Mouse (Mus musculus) urinary bladder, postnatal 36 days (tissue): ENCODE results near the gene Evi2a.

Experiments
- DNase-seq, 2 experiments: peaks; one replicate each; pipeline ENCODE4 v3.0.0; 2022; ENCODE audit warnings: low spot score in 2 of 2, mixed read lengths in 1 of 2

The Evi2a gene

DNA sequence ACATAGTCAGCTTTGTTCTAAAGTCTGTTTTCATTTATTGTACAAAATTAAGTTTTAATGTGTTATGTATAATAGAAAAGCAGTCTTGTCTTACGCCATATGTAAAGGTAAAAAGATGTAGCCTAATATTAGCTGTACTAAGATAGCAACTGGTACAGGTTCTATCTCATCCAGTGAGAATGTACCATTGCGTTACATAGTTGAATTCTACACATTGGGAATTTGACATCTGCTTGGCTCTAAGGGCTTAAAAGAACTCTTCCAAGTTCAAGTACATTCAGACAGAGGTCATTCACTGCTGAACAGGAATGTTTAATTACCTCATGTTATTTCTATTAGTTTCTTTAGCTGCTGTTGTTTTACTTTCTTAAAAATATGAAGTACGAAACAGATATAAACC, 3.9 kb downstream of the Evi2a start:
- no peak for DNase-seq

DNA sequence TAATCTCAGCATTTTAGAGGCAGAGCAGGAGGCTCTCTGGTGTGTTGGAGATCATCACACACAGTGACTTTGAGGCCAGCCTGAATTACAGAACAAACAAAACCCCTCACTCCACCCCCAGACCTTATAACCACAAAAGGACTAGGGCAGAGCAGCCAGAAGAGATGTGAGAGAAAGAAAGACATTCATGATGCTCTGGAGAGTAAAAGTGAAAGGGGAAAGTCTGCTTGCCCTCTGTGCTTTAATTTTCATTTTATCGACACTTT, 6.2 kb downstream of the Evi2a start:
- DNase-seq = no peak

DNA sequence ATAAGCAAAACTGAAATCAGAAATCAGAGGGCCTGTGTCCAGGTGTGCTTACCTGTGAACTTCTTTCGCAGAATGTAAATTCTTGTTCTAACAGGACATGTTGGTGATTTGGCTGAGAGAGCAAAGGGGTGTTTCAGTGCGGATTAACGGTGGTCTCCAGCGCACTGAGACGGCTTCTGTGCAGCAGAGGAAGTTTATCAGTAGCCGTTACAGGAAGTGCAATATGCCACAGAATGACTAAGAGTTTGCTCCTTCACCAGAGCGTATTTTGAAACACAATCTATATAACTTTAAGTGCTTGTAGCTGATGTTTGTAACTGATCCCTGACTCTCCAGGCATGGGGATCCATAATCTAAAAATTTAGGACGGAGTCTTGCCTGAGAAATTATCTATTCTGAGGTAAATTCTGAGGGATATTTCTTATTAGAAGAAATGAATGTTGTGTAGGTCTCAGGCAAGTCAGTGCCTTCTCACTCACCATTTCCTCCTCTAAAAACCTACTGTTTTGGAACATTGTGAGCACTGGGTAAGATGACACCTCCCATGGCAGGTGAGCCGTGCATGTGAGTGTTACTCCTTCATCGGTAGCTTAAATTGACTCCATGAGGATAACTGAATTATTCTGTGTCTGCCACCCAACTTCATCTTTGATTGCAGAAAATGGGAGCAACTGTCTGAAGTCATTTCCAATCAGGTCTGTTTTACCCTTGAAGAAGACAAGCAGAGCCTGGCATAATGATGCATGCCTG, 6.7 kb downstream of the Evi2a start, which contains the start of gene Evi2b:
Gene Evi2b, minus strand, starts transcription at position 203 of the 750 bp plus-strand sequence.
- DNase-seq = no peak

DNA sequence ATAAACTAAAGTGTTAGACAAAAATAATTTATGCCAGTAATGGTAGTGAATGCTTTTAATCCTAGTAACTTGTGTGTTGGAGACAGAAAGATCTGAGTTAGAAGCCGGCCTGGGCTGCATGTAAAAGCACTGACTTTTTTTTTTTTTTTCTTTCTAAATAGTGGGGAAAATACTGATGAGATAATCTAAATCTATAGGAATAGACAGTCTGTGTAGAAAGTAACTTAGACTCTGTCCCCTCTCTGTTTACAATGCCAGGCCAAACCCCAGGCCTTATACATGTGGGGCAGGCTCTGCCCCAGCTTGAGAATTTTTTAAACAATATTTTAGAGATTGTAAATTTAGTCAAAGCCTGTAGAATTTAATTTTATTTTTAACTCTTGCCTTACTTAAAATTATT, 7.5 kb downstream of the Evi2a start:
- DNase-seq = no peak

DNA sequence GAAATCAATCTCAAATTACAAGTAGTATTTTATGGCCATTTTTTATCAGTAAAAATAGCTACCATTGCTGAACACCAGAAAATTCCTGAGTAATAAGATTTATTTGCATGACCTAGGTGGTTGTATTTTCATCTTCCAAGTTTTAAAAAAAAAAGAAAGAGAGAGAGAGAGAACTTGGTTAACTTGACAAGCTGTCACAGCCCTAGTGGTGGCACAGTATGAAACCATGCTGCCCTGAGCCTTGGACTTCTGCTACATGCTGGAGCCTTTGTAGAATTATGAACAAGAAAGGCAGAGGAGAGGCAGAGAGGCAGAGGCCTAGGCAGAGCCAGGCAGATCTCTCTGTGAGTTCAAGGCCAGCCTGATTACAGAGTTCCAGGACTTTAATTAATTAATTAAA, 8.5 kb downstream of the Evi2a start:
- no peak for DNase-seq

DNA sequence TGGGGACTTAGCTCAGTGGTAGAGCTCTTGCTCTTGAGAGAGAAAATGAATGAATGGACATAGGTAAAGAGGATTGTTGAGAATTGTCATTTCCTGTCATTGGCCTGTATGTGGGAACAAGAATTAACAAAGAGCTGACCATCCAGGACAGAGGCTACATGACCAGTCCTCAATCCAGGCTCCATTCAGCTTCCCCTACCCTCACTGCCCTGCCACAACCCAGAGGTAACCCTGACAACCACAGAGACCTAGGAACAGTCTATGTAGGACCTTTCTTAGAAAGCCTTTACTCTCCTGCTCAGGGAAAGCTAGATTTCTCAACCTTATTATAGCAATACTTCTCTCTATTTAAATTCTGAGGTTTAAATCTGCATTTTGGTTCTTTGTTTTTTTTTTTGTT, 9.6 kb downstream of the Evi2a start:
- DNase-seq = no peak

DNA sequence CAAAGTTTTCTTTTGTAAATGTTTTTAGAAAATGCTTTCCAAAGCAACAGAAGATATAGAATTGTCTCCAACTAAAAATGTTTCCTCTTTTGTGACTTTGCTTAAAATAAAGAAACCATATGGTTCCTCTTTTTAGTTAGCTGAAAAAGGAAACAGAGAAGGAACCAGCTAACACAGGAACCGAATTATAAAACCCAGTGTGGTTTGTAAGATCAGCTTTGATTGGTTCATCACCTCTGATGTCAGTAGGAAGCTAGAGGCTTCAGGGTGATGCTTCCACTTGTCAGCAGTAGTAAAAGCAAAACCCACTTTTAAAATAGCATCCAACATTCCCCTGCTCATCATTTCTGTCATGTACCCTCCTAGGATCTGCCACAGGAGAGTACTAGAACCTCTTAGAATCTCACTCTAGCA, 10.5 kb downstream of the Evi2a start:
- no peak for DNase-seq

DNA sequence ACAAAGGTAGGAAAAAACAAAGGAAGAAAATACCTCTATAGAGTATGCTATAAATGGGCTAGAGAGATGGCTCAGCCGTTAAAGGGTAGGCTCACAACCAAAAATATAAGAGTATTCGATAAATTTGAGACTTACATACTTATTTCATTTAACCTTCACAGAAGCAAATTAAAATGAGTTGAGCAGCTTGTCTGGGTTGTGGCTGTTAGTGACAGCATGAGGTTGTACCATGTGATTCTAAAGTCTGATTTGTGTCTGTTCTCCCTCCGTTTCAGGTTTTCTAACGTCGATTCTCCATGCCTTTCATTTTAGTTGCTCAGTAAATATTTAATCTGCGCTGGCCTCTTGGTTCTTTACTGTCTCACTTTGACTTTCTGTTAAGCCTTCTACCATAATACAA, 11.1 kb downstream of the Evi2a start:
- DNase-seq = no peak

DNA sequence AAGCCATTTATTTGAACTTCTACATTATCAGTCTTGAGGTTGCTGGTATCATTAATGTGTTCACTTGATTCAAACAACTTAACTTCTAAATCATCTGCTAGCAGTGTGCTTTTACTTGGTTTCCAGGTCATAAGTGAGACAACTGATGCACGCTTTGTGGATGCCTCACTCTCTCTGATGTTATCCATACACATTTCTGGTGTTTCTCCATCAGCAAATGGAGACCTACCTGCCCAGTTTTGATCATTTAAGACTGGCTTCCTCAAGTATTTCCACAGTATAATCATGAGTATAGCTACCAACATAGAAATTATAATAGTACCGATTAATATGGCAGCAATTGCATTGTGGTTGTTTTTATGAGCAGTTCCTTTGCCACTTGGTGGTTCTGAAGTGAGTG, 14.6 kb downstream of the Evi2a start:
- no peak for DNase-seq

DNA sequence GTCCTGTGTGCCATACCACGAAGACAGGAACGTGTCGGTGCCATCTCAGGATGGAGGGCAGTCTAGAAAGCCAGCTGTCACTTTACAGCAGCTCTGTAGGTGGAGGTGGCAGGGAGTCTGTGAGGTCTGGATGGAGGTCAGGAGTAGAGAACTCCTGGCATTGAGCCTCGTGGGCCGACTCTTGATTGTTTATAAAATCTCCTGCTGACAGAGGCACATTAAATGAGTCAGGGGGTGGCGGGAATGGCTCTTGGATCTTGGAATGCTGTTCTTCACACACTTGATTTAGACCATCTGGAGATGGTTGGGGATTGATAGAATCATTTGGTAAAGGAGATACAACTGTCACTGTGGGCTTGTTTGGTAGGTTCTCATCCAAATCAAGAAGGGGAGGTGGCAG, 15.1 kb downstream of the Evi2a start:
- no peak for DNase-seq

DNA sequence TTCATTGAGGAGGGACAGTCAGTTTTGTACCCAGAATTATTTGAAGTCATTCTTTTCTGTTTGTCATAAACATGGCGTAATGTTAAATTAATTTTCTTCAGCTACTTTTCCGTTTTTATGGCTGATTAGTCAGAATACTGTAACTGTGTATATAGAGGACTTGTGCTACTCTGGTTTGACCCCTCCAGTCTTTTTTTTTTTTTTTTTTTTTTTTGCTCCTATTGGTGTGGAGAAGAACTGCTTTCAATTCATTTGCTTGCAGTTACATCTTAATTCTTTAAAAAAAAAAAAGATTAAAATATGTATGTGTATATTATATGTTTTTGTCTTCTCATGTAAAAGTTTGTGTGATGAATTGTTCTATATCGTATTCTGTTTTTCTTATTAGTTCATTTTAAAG, 18.4 kb downstream of the Evi2a start:
- DNase-seq = no peak

DNA sequence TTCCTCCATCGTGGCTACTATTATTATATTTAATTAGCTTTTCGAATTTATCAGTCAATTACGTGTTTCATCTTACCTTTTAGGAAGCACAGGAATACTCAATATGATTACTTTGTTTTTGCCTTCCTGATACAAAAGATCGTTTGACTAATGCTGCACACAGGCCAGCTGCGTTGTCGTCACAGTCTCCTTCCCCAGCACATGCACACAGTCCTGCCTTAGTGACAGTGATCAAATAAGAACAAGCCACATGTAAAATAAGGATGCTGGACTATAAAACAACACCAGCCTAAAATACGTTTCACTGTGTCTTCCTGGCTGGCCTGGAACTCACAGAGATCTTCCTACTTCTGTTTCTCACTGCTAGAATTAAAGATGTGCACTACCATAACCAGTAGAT, 25.9 kb downstream of the Evi2a start:
- DNase-seq = no peak

DNA sequence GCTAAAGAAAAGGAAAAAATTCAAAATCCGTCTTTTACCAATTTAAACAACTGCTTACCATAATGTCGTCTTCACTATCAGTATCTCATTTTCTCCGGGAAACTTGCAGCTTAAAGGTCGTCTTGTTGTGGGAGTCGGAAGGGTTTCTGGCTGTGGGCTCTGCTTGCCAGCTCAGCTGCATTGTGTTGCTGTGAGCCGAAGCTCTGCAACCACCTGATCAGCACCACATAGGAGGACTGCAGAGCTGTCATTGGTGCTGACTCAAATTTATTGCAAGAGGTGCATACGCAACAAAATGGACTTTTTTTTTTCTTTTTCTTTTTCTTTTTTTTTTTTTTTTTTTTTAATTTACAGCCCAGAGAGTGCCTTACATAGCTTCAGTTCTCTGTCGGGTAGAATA, 26.6 kb downstream of the Evi2a start, which contains the start of gene Omg:
Gene Omg, minus strand, starts transcription at position 240 of the 400 bp plus-strand sequence.
- no peak for DNase-seq

DNA sequence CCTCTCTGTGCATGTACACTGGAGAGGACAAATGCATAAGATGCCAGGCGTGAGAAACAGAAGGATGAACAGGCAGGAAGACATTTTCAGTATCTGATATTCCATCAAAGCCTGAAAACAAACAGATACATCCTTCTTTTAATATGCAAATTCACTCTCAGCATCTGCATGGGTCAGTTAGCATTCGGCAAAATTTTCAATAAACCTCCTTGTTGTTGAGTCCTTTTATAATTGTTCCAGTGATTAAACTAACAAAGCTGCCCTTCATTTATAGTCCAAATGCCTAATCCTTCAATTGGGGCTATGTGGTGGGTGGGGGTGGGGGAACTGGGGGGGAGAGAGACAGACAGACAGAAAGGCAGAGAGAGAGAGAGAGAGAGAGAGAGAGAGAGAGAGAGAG, 27.5 kb downstream of the Evi2a start:
- no peak for DNase-seq

DNA sequence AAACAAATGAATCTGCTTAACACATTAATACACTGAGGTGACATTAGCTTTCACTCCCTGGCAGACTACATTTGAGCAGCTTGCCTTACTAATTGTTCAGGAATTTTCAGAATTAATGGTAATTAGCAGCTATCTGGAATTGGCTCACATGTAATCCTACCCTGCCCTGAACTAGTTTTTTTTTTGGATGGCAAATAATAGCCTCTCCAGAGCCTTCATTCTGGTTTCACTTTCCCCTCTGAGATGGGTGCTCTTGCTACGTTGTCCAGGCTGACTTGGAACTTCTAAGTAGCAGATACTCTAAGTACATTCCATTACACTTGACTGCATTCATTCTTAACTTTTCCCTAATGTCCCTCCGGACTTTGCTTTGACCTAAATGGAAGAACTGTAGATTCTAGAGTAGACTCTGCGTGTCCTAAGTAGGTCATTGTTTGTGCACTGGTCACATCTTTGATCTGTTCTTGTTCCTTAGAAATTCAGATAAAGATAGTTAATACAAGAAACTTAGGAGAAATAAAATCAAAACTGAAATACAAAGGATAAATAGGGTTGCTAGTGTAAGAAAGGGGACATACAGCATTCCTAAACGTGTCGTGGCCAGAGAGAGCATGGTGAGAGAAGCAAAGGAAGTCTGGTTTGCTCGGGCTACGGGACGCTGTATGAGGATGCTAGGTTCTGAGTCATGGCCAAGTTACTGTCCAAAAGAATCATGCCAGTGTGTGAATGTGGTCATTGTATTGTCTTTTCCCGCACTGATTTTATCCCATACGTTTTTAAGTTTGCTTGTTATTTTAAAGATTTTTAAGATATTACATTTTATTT, 35.2 kb downstream of the Evi2a start:
- no peak for DNase-seq

DNA sequence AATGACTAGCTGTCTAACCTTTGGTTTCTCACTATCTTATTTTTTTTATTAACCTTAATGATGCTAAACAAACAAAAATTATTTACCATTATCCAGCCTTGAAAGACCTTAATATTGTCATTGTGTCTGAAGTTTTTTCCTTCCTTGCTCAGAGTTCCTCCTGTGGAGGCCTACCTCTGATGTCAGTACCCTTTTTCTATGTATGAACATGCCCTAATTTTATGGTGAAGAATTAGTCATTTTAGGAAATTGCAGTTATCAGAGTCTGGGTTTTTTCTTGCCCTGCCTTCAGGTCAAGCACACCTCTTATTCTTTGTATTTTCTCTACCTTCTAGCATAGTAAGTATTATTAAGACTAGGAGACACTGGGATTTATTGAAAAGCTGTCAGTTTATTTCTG, 45.7 kb downstream of the Evi2a start:
- DNase-seq = no peak

DNA sequence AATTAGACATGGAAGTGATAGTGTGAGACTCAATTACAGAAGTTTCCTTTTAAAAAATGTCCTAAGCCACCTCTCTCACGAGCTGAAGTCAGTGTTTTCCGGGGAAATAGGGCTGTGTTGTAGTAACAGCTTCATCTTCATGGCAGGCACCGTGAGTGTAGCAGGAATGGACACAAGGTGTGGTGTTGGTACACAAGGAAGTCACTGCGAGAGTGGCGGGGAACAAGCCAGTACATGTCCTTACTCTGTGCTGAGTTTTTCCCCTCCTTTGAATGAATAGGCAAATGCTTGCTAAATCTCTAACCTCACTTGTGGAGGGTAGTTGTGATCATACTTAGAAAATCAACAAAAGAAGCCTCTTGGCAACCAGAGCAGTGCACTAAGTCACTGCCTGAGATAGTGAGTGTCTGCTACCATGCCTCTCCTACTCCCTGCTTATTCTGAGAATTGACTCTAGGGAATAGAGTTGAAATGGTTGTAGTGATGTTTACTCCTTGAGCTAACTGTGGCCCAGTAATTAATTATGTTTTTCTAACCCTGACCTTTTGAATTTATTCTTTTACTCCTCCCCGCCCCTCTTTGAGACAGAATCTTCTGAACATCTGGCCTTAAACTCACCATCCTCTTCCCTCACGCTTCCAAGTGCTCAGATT, 46.4 kb downstream of the Evi2a start:
- DNase-seq = peak; percentile 30 to 38

DNA sequence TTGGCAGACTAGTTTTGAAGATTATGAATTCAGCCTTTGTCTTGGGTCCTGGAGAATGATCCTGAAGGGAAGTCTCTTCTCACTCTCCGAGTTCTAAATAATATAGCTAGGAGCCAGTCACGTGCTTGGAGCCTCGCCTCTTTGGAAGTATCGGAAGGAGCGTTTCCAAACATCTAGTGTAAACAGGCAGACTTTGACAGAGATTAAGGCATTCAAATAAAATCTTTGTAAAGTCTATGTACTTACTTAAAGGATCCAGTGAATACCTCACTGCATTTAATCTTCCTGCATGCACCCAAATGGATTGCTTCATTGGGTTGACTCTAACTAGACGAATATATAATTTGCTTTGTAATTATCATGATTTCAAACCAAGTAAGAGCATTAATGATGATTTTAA, 47.0 kb downstream of the Evi2a start:
- no peak for DNase-seq
